Mouse (Mus musculus) kidney, adult 18-20 months (tissue): ENCODE data around the gene Prm3.

ENCODE experiments used
- DNase-seq: peaks from one replicate; pipeline ENCODE4 v3.0.0; 2021

Gene Prm3

DNA sequence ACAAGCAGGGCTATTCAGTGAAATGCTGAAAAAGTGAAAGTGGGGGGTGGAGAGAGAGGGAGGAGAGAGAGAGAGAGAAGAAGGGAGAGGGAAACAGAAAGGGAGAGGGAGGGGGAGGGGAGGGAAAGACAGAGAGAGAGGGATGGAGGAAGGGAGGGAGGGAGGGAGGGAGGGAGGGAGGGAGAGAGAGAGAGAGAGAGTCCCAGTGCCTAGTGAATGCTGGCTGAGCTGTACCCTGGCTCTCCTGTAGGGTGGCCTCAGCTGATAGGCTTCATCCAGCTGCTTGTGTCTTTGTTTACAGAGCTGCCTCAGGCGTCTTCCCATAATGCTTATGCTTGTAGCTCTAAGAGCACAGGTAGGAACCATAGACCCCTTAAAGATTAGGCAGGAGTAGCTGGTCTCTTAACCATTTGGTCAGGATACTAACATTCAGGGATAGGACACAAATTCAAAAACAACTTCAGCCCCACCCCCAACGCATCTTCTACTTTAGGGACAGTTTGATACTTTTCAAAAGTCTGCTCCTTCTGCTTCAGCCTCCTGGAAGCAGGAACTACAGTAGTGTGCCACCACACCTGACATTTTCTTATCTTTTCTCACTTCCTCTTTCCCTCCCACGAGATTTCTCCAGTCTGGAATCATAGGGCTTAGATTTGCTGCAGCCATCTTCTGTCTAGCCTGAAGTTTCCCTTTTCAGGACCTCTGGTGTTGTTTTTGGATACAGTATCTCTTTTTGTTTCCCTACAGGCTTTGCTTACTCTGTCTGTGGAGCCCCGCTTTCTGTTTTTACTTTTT lies 20.0 kb downstream of the Prm3 start:
- DNase-seq: no peak

- DNase-seq: no peak
Observed at GRCm38 (mm10) chr16:10769661-10770060, 21.1 kb downstream of the Prm3 start.

DNA sequence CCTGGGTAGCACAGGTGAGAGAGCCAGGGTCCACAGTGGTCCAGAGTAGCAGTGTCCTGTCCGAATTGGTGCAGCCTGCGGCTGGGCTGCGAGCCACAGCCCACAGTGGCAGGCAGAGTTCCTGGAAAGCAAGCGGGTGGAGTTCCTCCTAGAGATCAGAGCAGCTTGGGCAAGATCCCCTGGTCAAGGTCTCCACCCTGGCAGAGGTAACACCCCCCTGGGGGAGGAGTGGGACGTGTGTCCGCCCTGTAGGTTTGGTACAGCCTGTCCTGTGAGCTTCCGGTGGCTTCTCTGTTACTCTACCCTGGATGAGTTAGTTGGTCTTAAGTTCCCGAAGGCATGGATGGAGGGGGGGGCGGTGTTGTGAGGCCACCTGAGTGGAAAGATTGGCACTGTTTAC lies 21.9 kb downstream of the Prm3 start:
- DNase-seq: no peak

- peak; percentile 71 for DNase-seq
Observed at GRCm38 (mm10) chr16:10767158-10767557, 23.6 kb downstream of the Prm3 start.

DNA sequence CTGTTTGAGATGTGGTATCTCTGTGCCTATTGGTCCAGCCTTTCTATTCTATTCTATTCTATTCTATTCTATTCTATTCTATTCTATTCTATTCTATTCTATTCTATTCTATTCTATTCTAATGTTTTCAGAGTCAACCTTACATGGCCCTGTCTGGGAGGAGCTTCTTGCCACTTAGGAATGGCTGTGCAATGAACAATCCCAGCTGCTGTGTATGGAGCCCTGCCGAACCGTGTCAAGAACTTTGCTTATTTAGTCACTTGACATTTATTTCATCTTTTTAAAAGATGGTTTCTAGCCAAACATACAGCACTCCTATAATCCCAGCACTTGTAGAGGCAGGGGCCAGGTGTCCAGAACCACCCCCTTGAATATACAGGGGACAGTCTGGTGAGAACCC lies 26.4 kb downstream of the Prm3 start:
- no peak for DNase-seq

- no peak for DNase-seq
Observed at GRCm38 (mm10) chr16:10763540-10764264, 27.0 kb downstream of the Prm3 start.

DNA sequence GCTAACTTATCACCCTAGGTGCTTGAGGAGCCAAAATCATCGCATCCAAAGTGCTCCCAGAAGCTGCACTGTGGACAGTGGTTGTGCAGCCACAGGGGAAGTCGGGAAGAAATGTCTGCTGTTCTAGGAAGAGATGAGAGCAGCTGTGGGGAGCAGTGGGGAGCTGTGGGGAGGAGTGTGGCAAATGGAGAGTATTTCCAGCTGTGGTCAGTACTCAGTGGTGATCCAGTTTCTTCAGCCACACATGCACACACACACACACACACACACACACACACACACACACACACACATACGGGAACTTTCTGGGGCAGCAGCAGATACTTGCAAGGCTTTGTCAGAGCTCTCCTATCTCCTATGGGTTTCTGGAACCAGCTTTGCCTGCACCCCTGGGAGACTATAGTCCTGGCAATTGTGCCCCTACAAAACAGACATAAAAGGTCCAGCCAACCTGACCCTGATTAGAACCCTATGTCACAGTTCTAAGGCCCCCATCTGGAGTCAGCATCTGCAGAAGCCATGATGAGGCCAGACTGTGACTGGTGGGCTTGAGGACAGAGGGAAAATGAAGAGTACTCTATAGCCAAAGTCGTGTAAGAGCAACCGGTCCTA lies 28.0 kb downstream of the Prm3 start:
- DNase-seq: no peak

GRCm38 (mm10) chr16:10761182-10761581 lies 29.5 kb downstream of the Prm3 start:
- no peak for DNase-seq

GRCm38 (mm10) chr16:10756168-10756567 lies 34.5 kb downstream of the Prm3 start:
- DNase-seq: no peak

- DNase-seq: no peak
Observed at GRCm38 (mm10) chr16:10754521-10755296, 36.0 kb downstream of the Prm3 start.

GRCm38 (mm10) chr16:10749824-10750223 lies 40.9 kb downstream of the Prm3 start:
- DNase-seq: no peak

DNA sequence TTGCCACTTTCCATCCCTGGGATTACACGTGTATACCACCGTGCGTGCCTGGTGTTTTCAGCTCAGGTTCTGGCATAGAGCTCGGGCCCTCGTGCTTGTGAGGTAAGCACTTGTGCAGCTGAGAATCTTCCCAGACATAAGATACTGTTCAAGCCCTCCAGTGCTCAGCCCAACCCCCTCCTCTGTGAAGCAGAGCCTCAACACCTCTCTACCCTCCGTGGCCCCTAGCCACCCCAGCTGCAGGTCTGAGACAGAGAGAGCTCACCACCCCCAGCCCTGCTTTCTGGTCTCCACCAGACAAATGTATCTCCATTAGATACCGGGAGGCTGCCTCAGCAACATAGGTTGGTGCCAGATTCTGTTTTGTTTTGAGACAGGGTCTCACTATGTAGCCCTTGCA lies 41.5 kb downstream of the Prm3 start:
- DNase-seq: no peak

- no peak for DNase-seq
Observed at GRCm38 (mm10) chr16:10741082-10741481, 49.6 kb downstream of the Prm3 start.
